Mouse (Mus musculus): Measurements from ENCODE around the gene Olfr814. TPM values are rescaled to one million over a fixed set of nuclear protein-coding genes. Genes with fewer than 3 reads are reported as not detected.

Olfr814 gene
- not detected in 2 replicates for polyA plus RNA-seq (2015; fragmentation: Nextera tagmentation; extraction: Ambion mirVana)

DNA sequence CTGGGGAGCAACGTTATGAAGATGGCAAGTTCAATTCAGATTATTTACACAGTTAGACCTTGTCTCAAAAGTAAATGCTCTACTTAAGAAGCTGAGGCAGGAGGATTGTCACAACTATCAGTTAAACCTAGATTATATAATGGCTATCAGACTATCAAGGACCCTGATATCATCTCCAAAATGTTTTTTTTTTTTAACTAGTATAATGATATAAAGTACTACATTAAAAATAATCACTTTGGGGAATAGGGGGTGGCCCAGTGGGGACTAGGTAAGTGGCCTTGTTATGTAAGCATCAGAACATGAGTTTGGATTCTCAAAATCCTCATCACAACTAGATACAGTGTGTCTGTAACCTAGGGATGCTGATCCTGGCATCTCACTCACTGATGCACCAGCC lies at the start of gene Olfr814:
TSS of gene Olfr814 (minus strand) at position 101 of the 400 bp plus-strand sequence.

DNA sequence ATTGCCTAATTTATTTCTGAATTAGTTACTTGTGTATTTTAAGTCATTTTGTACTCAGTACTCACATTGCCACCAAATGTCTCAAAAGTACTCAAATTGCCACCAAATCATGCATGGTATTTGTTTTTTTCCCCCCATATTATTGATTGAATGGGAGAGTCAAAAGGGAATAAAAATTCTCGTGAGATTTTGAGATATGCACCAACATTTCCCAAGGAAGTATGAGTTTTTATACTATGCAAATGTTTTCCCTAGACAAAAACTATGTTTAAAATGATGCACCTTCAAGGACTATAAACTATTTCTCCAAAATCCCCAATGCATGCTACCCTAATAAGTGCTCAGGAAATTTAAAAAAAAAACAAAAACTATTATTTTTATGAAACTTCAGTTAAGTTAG lies 35.8 kb upstream of the Olfr814 start, which contains the start of gene Olfr816:
TSS of gene Olfr816 (minus strand) at position 101 of the 400 bp plus-strand sequence.

DNA sequence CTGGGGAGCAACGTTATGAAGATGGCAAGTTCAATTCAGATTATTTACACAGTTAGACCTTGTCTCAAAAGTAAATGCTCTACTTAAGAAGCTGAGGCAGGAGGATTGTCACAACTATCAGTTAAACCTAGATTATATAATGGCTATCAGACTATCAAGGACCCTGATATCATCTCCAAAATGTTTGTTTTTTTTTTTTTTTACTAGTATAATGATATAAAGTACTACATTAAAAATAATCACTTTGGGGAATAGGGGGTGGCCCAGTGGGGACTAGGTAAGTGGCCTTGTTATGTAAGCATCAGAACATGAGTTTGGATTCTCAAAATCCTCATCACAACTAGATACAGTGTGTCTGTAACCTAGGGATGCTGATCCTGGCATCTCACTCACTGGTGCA lies 26.1 kb upstream of the Olfr814 start, which contains the start of gene Olfr815:
TSS of gene Olfr815 (minus strand) at position 101 of the 400 bp plus-strand sequence.

DNA sequence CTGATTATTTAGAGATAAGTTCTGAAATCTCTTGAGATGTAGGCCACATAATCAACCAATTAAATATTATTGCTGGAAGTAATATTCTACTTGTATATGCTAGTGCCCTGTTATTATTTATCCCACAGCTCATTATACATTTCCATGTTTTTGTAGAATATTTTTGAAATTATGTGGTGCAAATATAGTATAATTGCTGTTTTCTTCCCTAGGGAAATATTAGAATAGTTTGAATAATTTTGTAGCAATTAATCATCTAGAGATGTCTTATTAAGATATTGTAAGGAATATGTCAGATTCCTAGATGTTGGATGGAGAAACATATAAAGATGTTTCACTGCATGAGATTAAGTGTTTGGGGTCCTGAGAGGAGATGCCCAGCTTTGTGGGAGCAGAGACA lies 24.6 kb downstream of the Olfr814 start, which contains the start of gene Olfr813:
TSS of gene Olfr813 (plus strand) at position 301 of the 400 bp plus-strand sequence.

DNA sequence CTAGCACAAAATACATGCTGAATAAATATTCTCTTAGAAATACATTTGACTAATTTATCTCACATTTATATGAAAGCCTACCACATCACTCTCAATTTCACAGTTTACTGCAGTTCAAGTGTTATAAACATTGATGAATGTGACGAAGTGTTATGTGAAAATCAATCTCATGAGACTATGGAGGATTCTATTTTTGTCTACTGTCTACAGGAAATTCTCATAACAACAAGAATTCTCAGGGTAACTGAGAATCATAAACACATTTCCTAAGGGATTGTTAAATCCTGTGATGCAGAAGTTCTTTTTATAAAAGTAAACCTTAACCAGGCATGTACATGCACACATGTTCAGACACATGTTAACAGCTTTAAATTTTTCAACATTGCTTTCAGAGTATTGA lies 33.7 kb downstream of the Olfr814 start, which contains the start of gene Olfr812:
TSS of gene Olfr812 (minus strand) at position 101 of the 400 bp plus-strand sequence.

Other genes with a start within 250 kb of the Olfr814 start
- gene Olfr799, start 242.4 kb downstream of the Olfr814 start, polyA plus RNA-seq (2015; fragmentation: Nextera tagmentation; extraction: Ambion mirVana) = not detected in 2 replicates
- not detected in 2 replicates for gene Olfr800, start 222.2 kb downstream of the Olfr814 start, polyA plus RNA-seq (2015; fragmentation: Nextera tagmentation; extraction: Ambion mirVana)
- not detected in 2 replicates for gene Olfr801, start 206.0 kb downstream of the Olfr814 start, polyA plus RNA-seq (2015; fragmentation: Nextera tagmentation; extraction: Ambion mirVana)
- gene Olfr802, start 191.7 kb downstream of the Olfr814 start, polyA plus RNA-seq (2015; fragmentation: Nextera tagmentation; extraction: Ambion mirVana) = 0.02 TPM in 1 of 2 replicates, not detected in the other
- not detected in 2 replicates for gene Olfr803, start 185.6 kb downstream of the Olfr814 start, polyA plus RNA-seq (2015; fragmentation: Nextera tagmentation; extraction: Ambion mirVana)
- gene Olfr804, start 176.6 kb downstream of the Olfr814 start, polyA plus RNA-seq (2015; fragmentation: Nextera tagmentation; extraction: Ambion mirVana) = not detected in 2 replicates
- not detected in 2 replicates for gene Olfr805, start 150.5 kb downstream of the Olfr814 start, polyA plus RNA-seq (2015; fragmentation: Nextera tagmentation; extraction: Ambion mirVana)
- gene Olfr806, start 137.9 kb downstream of the Olfr814 start, polyA plus RNA-seq (2015; fragmentation: Nextera tagmentation; extraction: Ambion mirVana) = not detected in 2 replicates
- not detected in 2 replicates for gene Olfr807, start 122.1 kb downstream of the Olfr814 start, polyA plus RNA-seq (2015; fragmentation: Nextera tagmentation; extraction: Ambion mirVana)
- gene Olfr808, start 114.4 kb downstream of the Olfr814 start, polyA plus RNA-seq (2015; fragmentation: Nextera tagmentation; extraction: Ambion mirVana) = not detected in 2 replicates
- gene Olfr809, start 105.2 kb downstream of the Olfr814 start, polyA plus RNA-seq (2015; fragmentation: Nextera tagmentation; extraction: Ambion mirVana) = not detected in 2 replicates
- not detected in 2 replicates for gene Olfr810, start 84.9 kb downstream of the Olfr814 start, polyA plus RNA-seq (2015; fragmentation: Nextera tagmentation; extraction: Ambion mirVana)
- gene Olfr811, start 75.5 kb downstream of the Olfr814 start, polyA plus RNA-seq (2015; fragmentation: Nextera tagmentation; extraction: Ambion mirVana) = not detected in 2 replicates
- gene Olfr812, start 33.8 kb downstream of the Olfr814 start, polyA plus RNA-seq (2015; fragmentation: Nextera tagmentation; extraction: Ambion mirVana) = not detected in 2 replicates
- gene Olfr813, start 24.5 kb downstream of the Olfr814 start, polyA plus RNA-seq (2015; fragmentation: Nextera tagmentation; extraction: Ambion mirVana) = not detected in 2 replicates
- gene Olfr815, start 26.0 kb upstream of the Olfr814 start, polyA plus RNA-seq (2015; fragmentation: Nextera tagmentation; extraction: Ambion mirVana) = not detected in 2 replicates
- not detected in 2 replicates for gene Olfr816, start 35.7 kb upstream of the Olfr814 start, polyA plus RNA-seq (2015; fragmentation: Nextera tagmentation; extraction: Ambion mirVana)
- gene Olfr818, start 69.2 kb upstream of the Olfr814 start, polyA plus RNA-seq (2015; fragmentation: Nextera tagmentation; extraction: Ambion mirVana) = not detected in 2 replicates
- not detected in 2 replicates for gene Olfr819, start 87.4 kb upstream of the Olfr814 start, polyA plus RNA-seq (2015; fragmentation: Nextera tagmentation; extraction: Ambion mirVana)
- not detected in 2 replicates for gene Olfr247, start 96.3 kb upstream of the Olfr814 start, polyA plus RNA-seq (2015; fragmentation: Nextera tagmentation; extraction: Ambion mirVana)
- not detected in 2 replicates for gene Gm10310, start 105.2 kb upstream of the Olfr814 start, polyA plus RNA-seq (2015; fragmentation: Nextera tagmentation; extraction: Ambion mirVana)
- gene Olfr820, start 132.8 kb upstream of the Olfr814 start, polyA plus RNA-seq (2015; fragmentation: Nextera tagmentation; extraction: Ambion mirVana) = not detected in 2 replicates
- gene Olfr821, start 150.5 kb upstream of the Olfr814 start, polyA plus RNA-seq (2015; fragmentation: Nextera tagmentation; extraction: Ambion mirVana) = not detected in 2 replicates
- not detected in 2 replicates for gene Olfr822, start 191.4 kb upstream of the Olfr814 start, polyA plus RNA-seq (2015; fragmentation: Nextera tagmentation; extraction: Ambion mirVana)
- gene Olfr823, start 235.5 kb upstream of the Olfr814 start, polyA plus RNA-seq (2015; fragmentation: Nextera tagmentation; extraction: Ambion mirVana) = not detected in 2 replicates